Mouse (Mus musculus) testis, adult 2 months (tissue): ENCODE data around the gene Tspan18.

Experiments used
- CTCF ChIP-seq: fragments of 200-500 bp; IDR thresholded peaks from 2 replicates; pipeline ENCODE4 v1.5.1; 2012; ENCODE audit warnings: low read depth, mild to moderate bottlenecking, inconsistent platforms, low read length, moderate library complexity; ENCODE audit not compliant: control insufficient read depth, insufficient read depth, insufficient replicate concordance
- POLR2A ChIP-seq: fragments of 200-500 bp; IDR thresholded peaks from 2 replicates; pipeline ENCODE4 v1.6.1; 2012; ENCODE audit warnings: low read depth, mild to moderate bottlenecking, inconsistent platforms, low read length, moderate library complexity; ENCODE audit not compliant: control insufficient read depth

DNA sequence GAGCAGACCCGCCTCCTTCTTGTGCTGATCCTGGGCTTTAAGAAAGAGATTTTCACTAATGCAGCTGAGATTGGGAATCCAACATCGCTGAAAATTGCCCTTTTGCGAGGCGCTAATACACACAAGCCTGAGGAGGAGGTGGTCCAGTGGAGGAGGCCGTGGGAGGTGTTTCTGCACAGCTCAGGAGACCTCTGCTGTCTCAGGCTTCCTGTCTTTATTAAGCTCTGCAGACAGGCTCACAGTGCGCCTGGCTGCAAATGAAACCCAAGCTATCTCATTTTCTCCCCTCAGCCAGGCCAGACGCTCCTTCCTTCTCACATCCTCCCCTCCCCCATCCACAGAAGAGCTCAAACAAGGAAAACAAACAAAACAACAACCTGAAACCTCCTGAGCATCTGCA is 9.6 kb downstream of the Tspan18 start:
- TF ChIP-seq POLR2A (no peak), CTCF (no peak)
